Mouse (Mus musculus) testis, postnatal 14 days (tissue): Measurements from ENCODE around the gene Kcnc4.

Experiments used
- DNase-seq: peaks from one replicate; pipeline ENCODE4 v3.0.0; 2021; ENCODE audit warnings: low spot score

Gene Kcnc4

DNA sequence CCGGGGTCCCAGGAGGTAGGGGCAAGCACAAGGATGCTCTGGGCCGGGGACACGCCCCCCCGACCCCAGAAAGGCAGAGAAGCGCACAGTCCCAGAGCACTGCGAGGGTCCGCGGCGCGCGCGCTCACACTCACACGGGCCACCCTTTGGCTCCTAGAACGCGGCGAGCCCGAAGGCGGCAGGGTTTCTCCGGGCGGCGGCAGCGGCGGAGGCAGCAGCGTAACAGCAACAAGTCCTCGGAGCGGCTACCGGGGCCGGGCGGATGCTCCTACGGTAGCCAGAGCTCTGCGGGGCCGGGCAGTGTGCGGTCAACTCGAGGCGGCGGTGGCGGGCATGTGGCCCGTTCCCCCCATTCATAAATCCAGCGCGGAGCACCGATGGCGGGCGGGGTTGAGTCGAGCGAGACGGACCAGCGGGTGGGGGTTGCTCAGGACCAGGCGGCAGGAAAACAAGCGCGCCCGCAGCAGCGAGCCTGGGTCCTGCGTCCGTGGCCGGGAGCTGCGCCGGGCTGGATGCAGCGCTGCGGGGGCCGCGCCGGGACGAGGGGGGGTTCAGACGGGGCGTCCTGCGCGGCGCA lies at the start of gene Kcnc4:
Gene Kcnc4 (minus strand): TSS at position 357 of the 577 bp plus-strand sequence.
- peak; percentile 10 for DNase-seq

DNA sequence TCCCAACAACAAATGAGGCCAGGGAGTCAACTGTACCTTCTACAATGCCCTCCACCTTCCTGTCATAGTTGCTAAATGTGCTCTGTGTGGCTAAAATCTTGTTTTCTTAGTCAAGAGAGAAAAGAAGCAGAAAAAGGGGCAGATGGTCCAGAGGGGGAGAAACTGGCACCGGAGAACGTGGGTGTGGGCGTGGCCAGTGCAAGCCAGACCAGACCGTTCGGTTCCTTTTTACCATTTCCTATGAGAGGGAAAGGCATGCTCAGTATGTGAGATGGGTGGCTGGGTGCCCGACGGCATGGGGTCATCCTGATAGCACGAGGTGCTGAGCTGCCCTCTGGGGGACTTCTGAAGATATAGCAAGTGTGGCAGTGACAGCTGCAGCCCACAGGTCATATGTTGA lies 49.3 kb upstream of the Kcnc4 start:
- DNase-seq, result no peak

DNA sequence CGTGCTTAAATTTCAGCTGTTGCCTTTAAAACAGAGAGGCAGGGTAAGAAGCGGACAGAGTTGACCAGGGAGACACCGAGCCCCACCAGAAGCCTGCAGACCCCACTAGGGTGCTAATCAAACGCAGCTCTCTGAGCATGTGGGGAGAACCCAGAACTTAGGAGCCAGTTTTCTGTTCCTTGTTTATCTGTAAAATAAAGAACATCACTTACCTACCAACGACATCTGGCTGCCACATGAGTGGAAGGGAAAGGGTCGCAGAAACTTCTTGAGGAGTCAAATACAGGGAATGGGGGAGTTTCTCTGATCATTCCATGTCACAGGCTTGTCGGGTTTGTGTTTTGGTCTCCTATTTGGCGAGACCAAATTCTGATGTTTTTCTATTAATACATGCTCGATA lies 48.6 kb upstream of the Kcnc4 start:
- no peak for DNase-seq

DNA sequence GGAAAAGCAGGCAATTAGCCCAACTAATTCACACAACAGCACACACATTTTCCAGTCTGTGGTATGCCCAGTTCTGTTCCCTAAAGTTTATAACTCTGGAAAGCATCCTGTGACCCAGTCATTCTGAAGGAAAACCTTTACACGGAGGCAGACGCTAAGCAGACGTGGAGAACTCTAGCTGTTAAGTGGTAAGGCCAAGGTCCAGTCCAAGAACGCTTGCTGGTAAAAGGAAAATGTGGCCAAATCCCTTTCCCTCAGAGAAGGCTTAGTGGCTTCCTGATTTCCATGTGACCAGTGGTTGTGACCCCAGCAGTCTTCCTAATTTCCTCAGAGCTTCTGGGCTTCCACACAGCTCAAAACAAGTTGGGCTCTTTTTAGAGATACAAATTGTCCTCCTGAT lies 47.2 kb upstream of the Kcnc4 start:
- DNase-seq, result no peak

DNA sequence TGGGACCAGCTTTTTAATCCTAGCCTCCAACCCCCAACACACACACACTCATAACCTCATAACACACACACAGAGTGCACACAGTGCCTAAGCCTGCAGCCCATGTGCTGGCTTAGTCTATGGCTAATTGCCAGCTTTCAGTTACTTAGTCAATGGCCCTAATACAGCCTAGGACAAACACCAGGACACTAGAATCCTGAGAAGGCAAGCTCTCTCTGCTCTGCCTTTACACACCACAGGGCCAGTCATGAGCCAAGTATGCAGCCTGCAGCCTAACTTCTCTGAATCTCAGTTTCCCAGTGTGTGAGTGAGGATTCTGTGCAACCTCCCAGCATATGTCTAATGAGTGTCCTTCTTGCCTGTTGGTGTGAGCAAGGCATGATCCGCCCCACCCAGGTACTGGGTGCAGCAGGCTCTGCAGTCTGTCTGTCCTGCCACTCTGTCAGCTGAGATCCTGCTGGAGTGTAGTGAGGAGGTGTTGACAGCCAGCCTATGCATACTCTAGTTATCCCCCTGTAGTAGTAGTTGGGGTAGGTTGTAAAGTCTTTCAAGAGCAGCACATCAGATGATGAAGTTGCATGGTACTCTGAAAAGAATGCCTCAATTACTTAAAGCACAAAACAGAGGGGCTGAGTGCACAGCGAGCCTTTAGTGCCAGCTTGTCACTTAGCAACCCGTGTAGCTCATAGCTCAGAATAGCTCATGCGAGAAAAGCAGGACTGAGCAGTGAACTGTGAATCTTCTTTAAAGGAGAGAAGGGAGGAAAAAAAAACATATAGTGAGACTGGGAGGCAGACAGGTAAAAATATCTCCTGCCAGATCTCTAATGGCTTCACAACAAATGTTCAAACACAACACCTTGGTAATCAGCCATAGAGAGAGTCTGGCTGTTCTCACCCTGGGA lies 46.4 kb upstream of the Kcnc4 start:
- no peak for DNase-seq

DNA sequence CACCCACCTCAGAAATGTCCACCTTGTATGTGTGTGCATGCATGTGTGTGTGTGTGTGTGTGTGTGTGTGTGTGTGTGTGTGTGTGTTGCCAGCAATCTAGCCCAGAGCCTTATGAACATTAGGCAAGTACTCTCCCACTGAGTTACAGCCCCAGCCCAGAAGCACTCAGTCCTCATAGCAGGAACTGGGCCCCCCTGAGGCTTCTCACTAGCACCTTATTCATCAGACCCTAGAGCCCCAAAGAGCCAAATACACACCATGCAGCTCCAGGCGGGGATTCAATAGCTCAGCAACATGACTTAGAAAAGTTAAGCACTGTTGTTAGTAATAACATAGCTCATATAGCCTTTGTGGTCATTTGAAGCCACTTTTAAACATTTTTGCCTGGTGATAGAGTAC lies 45.2 kb upstream of the Kcnc4 start:
- DNase-seq, result no peak

DNA sequence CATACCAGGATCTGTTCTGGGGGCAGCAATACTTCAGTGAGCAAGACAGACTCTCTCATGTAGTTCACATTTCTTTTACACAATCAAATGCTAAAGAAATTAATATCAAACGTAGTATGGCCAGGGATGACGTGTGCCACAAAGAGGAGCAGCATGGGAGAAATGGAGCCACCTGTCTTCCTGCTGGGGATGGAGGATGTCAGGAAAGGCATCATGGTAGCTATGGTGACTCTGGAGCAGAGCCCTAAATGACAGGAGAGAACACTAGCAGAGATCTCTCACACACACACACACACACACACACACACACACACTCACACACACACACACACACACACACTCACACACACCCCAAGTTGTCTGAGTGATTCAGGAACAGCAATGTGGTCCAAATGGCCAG lies 44.4 kb upstream of the Kcnc4 start:
- no peak for DNase-seq

DNA sequence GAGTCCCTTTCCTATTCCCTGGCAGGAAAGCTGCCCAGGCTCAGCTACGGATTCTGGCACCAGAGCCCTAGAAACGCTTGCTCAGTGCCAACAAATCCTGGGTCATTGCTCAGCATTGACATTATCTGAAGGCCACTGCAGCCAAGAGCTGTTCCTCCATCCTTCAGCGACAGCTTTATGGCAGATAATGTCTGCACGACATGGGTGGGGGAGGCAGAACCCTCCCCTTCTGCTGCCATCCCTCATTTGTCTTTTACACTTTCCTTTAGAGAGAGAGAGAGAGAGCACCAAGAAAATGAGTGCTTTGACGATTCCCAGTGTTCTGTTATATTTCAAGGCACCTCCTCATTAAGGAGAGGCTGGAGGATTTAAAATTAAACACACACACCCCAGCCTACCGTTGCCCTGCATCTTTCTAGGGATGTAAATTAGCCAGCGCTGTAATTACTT lies 42.4 kb upstream of the Kcnc4 start:
- DNase-seq, result no peak

DNA sequence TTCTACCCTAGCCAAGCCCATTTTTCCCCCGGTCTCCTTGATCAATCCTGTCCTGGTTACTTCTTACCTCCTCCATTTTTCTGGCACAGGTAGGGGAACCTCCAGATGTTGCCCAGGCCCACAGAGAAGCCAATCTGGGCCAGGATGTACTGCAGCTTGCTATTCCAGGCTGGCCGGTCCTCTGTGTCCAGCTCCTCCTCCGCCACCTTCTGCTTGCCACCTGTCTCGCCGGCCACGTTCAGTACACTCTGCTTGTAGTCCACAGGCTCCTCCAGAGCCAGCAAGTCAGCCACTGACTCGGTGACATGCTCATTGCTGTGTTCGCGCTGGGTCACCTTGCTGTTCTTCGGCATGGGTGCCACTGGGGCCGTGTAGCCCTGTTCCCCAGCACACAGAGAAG lies 40.9 kb upstream of the Kcnc4 start:
- no peak for DNase-seq

DNA sequence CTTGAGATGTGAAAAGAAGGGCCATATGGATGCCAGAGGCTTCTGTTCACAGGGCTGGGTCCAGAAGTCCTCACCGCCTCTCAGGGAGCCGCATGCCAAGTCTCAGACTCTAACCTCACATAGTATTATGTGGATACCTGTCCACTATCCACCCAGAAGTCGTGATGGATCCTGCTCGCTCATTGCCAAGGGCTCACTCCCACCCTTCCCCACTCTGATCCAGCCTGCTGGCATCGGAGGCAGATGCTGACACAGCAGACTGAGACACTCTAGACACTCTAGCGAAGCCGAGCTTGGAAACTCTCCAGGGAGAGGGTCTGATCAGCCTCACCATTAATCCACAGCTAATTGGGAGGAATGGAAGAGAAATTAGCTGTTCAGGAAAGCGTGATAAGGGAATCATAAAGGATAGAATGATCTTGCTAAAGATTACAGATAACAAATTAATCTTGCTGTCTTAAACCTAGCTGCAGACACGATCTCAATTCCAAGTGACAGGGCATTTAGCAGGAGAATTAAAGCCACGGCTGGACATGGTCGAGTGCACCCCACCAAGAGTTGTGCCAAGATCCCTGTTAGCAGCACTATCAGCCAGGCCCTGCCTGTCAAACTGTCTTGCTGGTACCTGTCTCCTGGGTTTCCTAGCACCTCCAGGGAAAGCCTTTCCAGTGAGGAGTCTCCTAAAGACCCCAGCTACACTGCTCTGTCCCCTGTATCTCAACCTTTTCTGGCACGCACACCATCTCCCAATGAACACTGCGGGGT lies 36.9 kb upstream of the Kcnc4 start:
- DNase-seq, result no peak

DNA sequence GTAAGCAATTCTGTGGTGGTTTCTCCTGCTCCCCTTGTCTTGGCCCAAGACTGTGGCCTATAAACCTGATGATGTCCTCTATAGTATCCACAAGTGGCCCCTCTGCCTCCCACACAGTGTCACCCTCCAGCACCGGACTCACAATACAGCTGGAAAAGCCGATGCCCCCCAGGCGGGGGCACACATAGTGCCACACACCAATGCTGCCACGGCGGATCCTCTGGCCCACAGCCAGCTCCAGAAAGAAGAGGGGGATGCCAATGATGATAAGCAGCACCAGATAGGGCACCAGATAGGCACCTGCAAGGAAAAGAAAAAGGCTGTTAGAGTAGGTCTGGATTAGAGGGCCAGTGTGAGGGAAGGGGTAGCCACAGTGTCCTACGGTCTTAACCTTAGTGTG lies 36.2 kb upstream of the Kcnc4 start:
- no peak for DNase-seq

DNA sequence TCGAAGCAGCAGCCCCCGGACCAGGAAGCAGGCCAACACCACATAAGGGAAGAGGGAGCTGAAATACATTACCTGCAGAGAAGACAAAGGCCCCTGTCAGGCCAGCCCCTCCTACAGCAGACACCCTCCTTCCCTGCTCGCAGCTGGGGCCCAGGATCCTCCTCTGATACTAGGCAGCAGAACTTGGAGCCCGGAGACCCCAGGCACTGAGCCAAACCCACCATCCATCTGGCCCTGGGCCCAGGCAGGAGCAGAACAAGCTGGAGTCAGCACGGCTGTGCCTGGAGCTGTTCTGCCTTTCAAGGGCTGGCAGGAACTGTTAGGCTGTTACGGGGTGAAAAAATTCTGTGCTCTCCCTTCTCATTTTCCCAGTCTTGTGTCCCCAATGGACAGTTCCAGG lies 32.1 kb upstream of the Kcnc4 start:
- DNase-seq, result peak; percentile 51

DNA sequence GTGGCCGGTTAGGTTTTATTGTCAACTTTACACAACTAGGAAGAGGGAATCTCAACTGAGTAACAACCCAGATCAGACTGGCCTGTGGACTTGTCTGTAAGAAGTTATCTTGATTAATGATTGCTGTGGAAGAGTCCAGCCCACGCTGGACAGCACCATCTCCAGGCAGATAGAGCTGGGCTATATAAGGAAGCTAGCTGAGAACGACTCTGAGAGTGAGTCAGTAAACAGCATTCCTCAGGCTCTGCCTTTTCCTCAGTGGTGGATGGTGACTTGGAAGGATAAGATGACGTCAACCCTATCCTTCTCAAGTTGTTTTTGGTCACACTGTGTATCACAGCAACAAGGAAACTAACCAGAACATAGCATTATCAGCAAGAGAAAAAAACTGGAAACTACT lies 29.3 kb upstream of the Kcnc4 start:
- no peak for DNase-seq

DNA sequence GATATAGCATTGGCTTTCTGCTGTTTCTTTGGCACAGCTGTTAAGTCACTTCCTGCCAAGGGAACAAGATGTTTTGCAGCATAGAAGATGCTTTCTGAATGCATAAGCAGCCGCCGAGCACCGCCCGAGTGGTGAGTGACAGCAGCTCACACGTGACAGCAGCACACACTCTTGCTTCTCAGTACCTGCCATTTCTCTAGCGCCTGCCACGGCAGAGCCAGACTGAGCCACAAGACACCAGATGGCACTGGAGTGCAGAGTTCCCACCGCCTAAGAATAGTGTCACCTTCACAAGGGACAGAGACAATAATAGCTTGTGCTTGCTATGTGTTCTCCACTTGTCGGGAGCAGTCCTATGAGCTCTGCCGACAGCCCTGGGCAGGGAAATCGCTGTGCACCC lies 23.9 kb upstream of the Kcnc4 start:
- DNase-seq, result no peak

DNA sequence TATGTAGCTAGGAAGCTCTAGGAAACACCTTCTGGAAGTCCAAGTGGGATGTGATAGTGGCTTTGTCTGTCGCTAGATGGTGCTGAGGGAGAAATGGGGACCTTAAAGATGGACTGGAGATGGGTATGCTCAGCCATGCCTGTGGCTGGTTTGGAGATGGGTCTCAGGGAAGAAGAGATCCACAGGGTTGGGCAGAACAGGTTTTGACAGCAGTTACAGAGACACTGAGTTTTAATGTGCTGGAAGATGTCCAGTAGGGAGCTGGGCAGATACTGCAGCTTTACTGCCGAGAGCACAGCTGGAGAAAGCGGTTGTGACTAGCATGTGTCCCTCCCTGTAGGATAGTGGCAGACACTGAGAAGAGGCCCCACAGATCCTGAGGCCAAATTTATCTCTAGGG lies 21.3 kb upstream of the Kcnc4 start:
- no peak for DNase-seq

DNA sequence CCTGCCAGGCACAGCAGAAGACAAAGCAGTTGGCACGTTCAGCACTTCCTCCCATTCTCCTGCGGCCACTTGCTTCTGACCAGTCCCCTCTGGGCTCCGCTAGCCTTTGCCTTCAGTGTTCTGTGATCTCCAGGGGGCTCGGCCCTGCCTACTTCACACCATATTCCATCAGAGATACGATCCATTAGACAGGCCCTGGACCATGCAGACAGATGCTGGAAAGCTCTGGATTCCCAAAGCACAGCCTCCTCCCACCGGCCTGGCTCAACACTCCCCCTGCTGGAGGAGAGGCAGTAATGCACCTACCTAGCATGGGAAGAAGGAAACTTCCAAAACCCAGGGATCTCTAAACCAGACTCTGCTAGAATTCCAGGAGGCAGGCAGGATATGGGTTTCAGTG lies 12.8 kb upstream of the Kcnc4 start:
- peak; percentile 31 for DNase-seq

DNA sequence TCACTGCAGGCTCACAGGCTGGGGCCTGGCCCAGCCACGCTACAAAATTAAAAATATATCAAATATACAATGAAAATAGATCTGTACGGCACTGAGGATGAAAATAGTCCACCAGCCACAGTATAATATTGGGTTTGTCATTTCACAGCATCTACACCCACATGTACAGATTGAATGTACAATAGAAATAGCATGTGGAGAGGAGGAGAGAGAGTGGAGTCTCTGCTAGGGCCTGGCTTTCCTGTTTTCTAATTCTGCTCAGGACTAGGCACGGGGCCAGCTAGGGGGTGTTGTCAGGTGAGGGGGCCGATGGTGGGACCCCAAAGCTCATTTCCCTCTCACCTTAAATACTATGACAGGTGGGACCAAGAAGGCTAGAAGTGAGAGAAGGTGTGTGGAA lies 9.7 kb upstream of the Kcnc4 start:
- DNase-seq, result no peak

DNA sequence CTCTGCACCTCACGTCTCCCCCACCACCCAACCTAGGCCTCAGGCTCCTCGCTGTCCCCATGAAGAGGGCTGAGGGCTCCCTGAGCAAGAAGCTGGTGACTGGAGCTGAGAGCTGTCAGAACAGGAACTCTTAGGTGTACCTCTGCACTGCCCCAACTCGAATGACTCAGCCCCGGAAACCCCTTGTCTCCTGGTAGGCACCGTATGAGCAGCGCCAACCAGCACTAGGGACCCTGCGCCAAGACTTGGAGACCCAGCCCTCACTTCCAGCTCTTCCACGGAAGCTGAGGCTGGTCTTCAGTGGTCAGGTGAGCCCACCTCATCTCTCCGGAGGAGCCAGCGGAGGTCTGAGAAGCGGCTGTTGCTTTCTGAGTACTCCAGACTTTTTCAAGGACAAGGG lies 8.8 kb upstream of the Kcnc4 start:
- no peak for DNase-seq

DNA sequence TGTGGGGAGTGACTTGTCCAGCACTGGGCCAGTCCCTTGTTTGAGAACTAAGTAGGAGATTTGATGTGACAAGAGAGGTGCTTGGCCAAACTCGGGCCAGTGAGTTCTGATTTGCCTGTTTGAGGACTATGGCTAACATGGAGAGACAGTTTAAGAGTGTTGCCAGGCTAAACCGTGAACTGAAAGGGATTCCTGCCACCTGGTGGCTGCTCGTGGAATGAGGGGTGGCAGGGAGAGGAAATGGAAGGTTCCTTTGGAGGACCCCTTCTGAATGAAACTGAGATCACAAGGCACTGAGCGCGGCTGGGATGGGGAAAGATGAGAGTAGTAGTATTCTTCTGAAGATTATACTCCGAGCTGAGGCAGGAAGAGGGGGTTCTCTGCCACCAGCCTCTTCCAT lies 7.2 kb upstream of the Kcnc4 start:
- DNase-seq, result no peak

DNA sequence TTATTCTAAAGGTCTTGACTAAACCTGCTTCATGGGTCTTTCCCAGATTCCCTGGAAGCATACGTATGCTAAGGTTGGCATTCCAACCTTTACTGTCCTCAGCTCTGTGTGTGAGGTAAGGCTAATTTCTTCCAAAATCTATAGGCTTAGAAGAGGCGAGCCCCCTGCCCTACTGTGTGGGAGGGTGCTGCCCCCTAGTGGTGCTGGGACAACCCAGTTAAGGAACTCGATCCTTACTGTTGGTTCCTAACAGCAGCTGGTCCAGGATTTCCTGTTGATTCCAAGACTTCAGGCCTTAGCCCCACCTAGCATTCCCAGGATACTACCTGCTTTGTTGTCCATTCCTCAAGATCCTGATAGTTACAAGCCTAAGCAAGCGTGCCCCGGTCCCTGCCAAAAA lies 2.8 kb upstream of the Kcnc4 start:
- peak; percentile 51 for DNase-seq

DNA sequence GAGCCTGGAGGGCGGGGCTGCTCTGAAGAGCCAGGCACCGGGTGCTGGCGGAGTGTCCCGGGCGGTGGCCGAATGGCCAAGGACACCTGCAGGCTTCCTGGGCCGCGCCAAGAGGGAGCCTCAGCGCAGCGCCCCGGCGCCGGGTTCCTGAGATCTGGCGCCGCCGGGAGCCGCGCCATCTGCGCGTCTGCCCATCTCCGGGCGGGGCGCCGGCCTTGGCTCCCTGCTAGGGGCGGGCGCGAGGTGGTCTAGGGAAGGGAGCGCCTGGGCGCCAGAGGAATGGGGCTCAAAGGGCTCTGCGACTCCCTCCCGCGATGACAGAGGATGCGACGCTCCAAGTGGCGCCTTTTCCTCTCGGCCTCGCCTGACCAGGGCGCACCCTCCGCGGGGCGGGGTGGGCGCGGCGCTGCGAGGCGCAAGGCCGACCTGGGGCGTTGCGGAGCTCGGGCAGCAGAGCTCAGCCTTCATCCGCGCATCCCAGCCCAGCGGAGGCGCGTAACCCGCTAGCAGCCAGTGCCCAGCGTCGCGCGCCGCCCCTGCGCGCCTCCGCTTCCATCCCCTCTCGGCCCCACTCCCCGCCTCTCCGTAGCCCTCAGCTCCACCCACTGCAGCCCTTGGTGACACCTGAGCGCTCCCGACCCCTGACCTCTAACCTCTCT lies 550 bp upstream of the Kcnc4 start:
- DNase-seq, result peak; percentile 43

DNA sequence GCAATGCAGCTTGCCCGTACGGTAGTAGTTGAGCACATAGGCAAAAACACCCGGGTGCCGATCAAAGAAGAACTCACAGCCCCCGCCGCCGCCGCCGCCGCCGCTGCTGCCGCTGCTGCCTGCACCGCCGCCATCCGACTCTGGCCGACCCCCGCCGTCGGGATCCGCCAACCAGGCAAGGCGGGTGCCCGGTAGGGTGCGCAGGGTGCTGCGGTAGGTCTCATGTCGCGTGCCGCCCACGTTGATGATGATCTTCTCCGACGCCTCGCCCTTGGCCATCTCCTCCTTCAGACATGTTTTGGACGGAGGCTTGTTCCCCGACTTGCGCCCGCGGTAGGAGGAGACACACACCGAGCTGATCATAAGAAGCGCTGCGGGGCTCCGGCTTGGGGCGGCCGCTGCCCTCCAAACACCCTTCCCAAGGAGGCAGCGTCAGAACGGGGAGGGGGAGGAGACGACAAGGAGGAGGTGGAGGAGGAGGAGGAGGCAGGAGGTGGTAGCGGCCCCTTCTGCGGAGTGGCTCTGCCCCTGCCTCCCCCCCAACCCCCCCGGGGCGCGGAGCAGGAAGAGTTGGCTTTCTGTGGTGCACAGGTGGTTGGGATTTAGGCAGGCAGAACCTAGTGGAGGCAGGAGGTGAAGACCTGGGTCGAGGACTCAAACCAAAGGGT lies 690 bp downstream of the Kcnc4 start:
- DNase-seq, result no peak
